Mouse (Mus musculus) ES-CJ7 (cell line): ENCODE measurements around the gene Slc15a3.

ENCODE experiments used
- DNase-seq: peaks from one replicate; pipeline ENCODE4 v3.0.0; 2011; ENCODE audit warnings: low read depth, low spot score

Gene Slc15a3

DNA sequence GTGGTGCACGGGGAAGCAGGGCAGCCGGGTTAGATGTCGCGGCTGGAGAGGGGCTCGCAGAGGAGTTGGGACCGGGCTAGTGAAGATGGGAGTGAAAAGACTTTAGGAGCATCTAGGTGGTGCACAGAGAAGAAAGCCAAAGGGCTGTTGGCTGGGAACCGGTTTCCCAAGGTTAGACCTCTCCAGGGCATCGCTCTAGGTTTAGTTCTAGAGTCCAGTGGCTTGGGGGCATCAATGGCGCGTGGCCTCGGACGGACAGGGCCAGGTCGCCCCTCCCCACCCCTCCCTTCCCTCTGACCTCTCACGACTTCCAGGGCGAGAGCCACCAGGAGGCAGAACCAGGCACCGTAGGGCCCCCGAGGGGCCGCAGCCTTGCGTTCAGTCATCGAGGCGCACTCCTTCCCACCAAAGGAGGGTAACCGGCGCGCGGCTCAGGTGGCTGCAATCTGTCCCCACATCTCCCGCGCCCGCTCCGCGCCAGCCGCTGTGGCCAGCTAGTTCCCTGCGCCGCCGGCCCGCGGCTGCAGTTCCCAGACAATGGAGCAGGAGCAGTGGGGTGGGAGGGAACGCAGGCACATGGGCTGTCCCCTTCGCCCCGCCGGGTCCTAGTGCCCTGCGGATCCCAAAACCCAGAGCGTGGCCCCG lies 29.8 kb downstream of the Slc15a3 start:
- DNase-seq = peak; percentile 51

DNA sequence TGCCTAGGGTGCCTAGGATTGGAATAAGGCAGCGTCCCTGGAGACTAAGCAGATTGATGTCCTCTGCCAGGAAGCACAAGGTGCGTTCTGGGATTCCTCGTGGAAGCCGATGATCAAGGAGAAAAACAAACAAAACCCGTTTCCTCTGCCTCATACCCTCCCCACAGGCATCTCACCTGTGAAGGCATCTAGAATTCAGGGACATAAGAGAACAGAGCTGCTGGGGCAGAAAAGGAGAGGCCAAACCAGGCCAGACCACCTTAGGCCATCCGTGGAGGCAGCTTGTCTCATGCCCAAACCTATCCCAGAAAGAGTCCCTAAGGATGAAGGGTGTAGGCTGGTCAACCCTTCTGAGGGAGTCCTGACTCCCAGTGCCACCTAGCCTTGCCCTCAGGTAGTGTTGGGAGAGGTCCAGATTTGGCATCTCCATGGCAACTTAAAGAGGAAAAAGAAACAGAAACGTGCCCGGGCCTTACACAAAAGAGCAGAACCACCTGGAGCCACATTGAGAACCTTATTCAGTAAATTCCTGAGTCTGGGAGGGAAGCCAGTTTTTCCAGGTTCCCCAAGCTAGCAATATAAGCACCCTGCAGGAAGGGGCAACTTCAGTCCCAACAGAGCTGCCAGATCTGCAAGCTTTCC lies 30.5 kb downstream of the Slc15a3 start, which contains the start of gene Tmem132a:
Tmem132a (minus strand) TSS at position 55 of the 642 bp plus-strand sequence.
- DNase-seq = no peak

DNA sequence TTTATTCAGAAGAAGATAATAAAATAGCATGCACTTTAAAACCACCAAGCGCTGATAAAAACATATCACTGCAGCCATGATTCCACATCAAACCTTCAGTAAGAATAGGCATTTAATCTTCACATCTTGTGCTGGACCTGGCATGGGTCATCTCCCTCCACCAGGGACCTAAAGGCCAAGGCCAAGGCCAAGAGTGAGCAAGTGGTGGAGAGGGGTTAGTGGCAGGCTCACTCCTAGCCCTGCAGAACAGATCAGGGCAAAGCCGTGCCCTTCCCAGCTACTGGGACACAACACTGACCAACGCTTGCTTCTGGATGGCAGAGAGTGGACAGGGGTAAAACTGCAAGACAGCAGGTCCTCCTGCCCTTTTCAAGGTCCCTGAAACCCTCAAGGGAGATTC lies 31.1 kb downstream of the Slc15a3 start:
- no peak for DNase-seq

DNA sequence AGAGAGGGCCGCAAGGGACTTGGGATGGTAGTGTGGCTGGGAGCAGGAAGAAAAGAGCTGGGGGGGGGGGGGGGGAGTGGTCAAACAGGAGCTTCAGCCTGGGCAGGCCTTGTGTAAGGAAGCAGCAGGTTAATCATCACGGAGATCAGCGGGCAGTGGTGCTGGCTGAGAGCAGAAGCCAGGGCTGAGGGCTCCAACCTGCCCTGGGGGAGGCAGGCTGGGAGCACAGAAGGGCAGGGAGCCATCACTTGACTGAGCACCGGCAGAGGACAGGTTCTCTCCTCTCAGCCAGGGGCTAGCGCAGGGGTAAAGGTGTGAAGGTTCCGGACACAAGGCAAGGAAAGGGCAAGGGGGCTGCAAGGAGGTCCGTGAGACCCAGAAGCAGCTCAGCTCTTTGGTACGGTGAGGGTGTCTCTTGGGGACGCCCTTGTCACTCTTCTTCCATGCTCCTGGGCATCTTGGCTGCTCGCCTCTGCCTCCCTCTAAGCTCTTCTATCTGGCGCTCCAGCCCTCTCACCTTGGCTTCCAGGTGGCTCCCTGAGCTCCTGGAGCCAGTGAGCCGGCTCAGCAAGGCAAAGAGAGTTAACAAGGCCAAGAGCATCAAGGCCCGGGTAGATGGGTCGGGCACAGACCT lies 31.9 kb downstream of the Slc15a3 start:
- no peak for DNase-seq

DNA sequence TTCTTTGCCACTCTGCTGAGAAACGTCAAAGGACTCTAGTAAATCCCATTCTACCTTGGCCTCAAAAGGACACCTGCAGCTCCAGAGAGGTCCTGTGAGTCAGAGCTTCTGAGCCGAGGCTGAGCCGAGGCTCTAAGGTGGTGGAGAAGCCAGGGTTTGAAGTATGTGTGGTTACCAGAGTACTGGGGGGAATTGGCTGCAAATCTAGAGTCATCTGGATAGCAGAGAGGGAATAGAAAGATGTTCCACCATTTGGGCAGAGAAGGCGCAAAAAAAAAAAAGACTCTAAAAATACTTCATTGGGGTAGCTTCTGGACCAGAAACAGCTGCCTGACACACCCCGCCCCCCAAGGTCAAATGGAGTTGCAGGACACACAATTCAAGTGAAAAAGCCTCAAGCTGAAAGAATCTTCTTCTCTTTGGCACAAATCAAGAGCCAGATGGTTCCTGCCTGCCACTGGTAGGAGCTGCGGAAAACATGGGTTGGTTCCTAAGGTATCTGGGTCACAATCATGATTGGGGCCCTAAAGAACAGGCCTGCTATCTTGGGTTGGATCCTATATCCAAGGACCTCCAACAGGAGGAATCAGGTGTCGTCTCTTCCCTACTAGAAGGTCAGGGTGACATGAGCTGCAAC lies 38.8 kb downstream of the Slc15a3 start:
- no peak for DNase-seq

DNA sequence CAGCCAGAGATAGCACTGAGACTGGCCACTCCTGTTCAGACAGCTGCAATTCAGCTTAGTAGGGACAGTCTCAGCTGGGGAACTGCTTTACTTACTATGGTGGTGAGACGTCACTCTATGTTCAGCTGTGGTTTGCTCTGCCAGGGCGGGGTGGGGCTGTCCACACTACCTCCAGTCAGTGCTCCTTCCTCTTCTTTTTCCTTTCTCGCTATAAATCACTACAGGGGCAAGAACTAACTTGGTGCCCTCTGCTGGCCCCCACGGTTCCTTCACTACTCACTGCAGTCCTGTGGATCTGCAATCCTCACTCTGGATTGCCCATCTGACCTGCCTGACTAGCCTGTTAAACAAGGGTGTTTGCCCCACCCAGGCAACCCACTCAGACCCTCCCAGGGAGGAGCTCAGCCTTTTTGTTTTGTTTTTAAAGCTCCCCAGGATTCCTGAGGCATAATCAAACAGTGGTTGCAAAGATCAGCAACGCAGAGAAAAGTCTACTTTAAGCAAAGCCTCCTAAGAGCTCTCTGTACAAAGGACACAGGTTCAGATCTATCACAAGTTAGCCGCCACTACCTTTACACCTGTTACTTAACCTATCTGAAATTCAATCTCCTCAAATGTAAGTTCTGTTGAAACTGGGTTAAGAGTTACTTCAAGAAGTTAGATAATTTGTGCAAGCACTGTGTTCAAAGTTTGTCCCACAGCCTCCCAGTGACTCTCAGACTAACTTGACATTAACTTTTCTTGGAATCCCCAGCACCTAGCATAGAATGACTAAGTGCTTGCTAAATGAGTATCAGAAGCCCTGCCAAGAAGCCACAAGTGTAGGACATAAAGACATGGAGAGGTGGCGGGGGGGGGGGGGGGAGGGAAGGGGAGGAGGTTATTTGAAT lies 40.8 kb downstream of the Slc15a3 start:
- peak; percentile 59 for DNase-seq

DNA sequence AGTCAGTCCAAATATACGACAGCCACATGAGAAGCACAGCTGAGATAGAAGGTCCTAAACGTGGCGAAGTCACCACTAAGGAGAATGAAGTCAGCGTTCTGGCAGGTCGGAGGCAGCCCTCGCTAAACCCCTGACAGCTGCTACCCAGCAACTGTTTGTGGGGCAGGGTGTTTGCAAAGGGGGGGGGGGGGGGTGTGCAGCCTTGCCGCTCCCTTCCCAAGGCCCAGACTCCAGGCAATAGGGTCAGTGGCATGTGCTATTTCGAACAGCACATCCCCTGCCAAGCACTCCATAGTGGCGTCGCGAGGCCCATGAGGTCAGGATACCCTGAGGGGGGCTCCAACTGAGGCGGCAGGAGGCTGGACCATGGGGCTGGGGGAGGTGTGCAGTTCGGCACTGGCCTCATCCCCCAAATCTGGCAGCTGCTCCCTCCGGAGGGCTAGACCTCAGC lies 41.5 kb downstream of the Slc15a3 start:
- DNase-seq = no peak

DNA sequence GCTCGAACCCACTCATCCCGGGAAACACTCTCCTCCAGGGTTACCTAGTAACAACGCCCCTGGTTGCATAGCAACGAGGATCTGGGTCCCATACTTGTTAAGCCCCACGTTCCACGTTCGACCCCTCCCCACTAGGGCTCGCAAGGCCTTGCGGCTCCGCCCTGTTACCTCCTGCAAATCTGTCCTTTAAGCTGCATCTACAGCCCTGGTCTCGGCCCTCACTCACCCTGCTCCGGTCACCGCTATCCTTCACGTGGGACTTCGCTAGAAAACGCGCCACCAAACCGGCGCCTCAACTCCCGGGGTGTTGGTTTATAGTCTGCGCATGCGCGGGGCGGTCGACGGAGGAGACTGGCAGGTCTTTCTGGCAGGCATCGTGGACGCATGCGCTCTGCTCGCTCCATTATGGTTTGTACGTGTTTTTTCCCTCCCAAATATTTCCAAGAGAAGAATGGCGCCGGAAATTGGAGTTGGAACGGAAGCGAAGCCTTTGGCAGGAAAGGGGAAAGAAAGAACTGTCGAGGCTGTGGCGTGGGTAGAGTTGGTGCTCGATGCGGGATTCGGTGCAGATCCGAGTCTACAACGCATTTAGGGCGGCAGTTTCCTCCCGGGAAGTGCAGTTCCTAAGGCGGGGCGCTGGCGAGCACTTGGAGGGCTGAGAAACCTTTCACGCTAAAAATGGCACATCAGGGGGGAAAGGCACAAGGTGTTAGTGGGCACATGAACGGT lies 42.1 kb downstream of the Slc15a3 start, which contains the start of gene Tmem109:
Tmem109 (minus strand) TSS at position 576 of the 729 bp plus-strand sequence.
- peak; percentile 96 for DNase-seq

DNA sequence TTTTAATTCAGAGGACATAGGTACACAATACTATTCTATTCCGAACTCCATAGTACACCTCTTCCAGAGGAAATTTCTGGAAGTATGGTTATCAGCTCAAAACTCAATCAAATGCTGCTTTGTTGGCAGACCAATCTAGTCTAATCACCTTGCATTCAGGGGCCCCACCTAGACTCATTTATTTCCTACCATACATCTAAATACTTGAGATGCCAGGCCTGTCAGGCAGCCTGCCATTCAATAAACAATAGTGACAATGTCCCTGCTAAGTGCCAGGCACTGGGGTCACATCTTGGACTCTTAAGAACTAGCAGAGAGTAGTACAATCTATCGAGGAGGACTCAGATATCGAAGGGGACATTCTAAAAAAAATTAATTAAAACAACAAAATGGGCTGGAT lies 52.7 kb downstream of the Slc15a3 start:
- no peak for DNase-seq

DNA sequence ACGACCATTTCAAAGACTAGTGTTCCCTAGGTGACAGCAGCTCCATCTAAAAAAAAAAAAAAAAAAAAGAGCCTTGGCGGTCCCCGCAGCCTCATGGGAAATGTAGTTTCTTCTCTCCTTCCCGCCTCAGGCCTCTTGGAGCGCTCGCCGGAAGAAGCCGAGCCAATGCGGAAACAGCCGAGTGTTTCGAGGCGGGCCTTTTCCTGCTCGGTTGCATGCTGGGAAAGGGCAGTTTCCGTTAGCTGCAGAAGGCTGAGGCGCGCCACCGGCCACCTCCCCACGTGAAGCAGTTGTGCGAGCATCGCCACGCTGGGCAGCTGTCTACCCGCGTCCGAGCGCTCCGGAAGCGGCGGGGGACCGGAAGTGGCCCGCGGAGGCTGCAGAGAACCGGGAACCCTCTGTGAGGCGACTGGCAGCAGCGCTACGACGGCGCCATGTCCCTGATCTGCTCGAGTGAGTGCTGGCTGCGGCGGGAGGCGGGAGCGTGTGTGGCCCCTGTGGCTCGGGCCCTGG lies 55.5 kb downstream of the Slc15a3 start, which contains the start of gene Prpf19:
Prpf19 (plus strand) TSS at position 216 of the 513 bp plus-strand sequence.
- peak; percentile 94 for DNase-seq

DNA sequence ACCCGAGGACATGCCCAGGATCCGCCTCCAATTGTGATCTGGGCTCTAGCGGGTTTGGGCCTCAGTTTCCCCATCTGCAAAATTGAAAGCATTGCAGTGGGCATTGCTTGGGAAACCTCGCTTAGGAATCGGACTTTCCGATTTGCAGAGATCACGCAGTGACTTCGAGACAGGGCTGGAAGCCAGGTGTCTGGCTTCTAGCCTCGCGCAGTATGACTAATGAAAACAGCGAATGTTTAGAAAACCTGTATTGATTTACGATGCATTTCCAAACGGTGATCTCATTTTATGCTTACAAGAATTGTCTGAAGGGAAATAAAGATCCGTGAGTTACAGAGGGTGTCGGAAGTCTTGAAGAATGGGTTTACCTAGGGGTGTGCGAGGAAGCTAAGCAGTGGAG lies 56.2 kb downstream of the Slc15a3 start:
- no peak for DNase-seq

DNA sequence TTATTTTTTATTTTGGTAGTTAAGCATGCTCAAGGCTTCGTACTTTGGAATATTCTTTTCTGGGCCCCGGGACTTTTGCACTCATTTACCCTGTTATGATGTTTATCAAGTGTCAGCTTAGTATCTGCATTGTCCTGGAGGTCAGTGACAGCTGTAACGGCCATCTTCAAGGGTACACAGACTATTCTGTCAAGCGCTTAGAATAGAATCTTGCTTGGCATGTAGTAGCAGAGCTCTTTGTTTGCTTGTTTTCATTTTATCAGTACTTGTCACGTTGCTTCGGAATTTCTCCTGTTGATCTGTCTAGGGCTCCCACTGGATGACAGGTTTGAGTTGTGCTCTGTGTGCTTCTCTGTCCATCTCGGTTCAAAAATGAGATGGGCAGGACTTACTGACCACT lies 57.3 kb downstream of the Slc15a3 start:
- no peak for DNase-seq

DNA sequence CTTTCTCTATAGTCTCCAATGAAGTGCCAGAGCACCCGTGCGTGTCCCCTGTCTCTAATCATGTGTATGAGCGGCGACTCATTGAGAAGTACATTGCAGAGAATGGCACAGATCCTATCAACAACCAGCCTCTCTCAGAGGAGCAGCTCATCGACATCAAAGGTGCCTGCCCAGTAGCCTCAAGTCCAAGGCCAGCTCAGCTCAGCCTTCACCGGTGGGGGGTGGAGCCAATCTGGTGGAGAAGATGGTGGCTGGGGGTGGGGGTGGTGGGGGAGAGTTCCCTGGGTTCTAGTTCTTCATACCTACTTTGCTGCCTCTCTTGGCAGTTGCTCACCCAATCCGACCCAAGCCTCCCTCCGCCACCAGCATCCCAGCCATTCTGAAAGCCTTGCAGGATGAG lies 58.0 kb downstream of the Slc15a3 start:
- DNase-seq = no peak

DNA sequence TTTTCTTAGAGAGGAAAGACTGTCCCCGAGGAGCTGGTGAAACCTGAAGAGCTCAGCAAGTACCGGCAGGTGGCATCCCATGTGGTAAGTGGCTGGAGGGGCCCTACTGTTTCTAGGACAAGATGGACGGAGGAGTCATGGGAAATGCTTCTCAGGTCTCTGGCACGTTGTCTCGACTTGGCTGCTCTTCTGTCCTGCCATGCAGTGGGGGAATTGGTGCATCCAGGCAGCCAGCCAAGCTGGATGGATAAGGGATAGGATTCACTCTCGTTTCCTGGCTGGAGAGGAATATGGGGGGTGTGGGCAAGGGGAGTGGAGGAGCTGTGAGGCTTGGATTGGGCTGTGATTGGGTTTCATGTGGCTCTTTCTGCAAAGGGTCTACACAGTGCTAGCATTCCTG lies 60.8 kb downstream of the Slc15a3 start:
- DNase-seq = no peak

DNA sequence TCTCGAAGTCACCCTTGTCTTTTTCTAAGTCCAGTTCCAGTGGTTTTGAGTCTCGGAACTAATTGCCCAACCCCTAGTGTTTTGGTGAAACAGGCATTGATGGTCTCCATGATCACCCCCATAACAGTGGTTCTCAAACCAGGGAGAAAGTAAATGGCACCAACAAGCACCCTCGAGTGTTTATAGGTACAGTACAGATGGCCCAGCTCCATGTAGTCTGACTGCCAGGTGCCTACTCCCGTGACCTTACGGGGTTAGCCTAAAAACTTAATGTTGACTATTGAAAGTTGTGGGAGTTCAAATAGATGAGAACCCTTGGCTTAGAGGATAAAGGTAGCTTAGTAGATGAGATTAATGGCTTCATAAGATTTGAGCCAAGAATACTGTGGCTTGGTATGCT lies 61.5 kb downstream of the Slc15a3 start:
- DNase-seq = no peak

DNA sequence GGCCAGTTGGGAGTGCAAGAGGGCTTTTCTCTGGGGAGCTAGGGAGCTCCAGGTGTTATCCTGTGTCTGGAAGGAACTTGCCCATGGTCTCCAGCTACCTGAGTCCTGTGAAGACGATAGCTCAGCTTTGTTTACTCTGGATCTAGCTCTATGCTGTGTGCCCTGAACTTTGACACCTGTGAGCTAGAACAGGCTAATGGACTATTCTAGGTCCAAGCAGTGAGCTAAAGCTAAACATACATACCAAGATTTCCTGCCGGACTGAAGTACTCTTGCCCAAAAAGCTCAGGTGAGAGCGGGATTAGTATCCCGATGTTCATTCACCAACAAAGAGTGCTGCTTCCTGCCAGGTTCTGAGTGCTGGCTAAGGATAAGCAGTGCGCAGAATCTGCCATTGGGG lies 65.0 kb downstream of the Slc15a3 start:
- no peak for DNase-seq

DNA sequence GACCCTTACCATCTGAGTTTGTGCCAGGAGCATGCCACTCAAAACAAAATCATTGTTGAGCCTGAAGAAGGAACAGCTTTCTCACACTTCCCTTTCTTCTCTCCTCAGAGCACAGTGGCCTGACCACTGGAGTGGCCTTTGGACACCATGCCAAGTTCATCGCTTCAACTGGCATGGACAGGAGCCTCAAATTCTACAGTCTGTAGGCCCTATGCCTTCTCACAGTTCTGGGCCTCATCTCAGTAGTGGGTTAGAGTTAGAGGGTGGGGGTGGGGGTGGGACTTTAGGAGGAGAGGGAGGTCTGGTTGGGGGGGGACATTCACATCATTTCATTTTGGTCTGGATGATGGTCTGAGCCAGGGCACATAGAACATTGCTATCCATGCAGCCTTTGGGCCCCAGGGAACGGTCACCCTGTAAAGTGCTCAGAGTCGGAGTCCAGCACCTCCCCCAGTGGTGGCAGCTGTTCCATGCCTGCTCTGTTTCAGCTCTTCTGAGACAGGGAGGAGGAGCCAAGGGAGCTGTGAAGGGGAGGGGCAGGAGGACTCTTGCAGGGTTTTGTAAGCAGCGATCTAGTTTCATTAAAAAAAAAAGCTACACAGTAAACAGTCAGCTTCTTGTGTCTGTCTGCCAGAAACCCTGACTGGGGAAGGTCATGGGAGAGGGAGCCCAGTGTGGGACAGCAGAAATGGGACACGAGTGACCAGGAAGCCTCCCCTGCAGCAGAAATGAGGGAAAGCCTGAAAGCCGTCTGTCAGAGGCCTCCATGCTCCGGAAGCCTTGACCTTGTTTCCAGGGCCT lies 65.6 kb downstream of the Slc15a3 start:
- DNase-seq = no peak

DNA sequence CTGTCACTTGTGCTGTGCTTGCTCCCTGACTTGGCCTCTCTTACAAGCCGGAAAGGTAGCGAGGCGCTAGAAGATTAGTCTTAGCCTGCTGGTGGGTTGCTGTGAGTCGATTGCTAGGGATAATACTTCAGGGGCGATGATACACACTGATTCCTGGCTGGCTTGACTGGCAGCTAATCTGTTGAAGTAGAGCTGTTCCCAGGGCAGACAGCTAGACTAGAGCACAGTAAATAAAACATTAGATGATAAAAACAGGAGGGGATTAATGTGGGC lies 66.1 kb downstream of the Slc15a3 start:
- no peak for DNase-seq

DNA sequence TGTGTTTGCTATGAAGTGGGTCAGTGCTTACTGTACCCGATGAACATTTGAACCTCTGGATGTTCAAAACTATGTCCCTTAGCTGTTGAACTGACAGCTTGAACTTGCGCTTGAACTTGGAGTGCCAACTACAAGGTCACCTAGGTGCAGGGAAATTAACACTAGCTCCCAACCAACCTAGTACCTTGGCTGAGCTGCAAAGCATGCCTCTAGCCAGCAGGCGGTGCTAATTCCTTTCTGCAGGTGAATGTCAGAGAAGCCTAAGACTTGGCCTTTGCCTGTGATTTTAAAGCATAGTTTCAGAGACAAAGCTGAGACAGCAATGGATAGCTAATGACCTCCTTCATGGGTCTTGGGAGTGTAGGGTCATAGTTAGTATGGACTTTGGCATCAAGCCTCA lies 68.4 kb downstream of the Slc15a3 start:
- DNase-seq = peak; percentile 60
